17 mouse cellular contexts compared by ENCODE assay signal in the genomic region with DNA sequence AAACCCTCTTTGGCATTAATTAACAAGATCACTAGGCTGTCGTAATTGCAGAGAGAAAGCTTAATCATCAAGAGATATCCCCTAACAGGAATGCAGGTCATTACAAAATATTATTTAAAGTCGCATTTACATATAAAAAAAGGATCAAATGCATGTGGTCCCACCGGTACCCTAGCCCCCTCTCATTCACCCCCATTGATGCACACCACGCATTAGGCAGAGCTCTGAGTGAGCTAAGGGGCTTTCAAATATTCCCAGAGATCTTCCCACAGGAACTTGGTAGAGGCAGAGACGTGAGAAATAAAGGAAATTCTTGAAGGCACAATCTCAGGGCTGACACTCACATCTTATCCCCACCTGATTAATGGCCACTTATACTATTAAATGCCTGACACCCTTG.
"Had no signal": no experiment of that assay in that cellular context is flagged by ENCODE, and none has a peak within 500 bp of the region (broad histone marks: within the 10 kb centered on the region; RNA-seq: fewer than 3 reads in every experiment).

No protein-coding gene starts in this region.

- H3K4me2 ChIP-seq: liver, embryonic 15.5 days; lung, embryonic 15.5 days; midbrain, embryonic 13.5 days; neural tube, embryonic 12.5 days; stomach, embryonic 15.5 days had no signal

- H3K36me3 ChIP-seq: liver, embryonic 15.5 days; lung, embryonic 15.5 days; midbrain, embryonic 13.5 days; neural tube, embryonic 12.5 days; stomach, embryonic 15.5 days had no signal

- H3K27me3 ChIP-seq: liver, embryonic 15.5 days; megakaryocyte, embryonic 14.5 days; midbrain, embryonic 13.5 days; neural tube, embryonic 12.5 days; stomach, embryonic 15.5 days had no signal

- H3K9ac ChIP-seq: liver, embryonic 15.5 days; liver, postnatal 0 days; lung, embryonic 15.5 days; midbrain, embryonic 13.5 days; neural tube, embryonic 12.5 days; stomach, embryonic 15.5 days had no signal

- H3K27ac ChIP-seq: liver, embryonic 15.5 days; lung, embryonic 15.5 days; macrophage; midbrain, embryonic 13.5 days; neural tube, embryonic 12.5 days; stomach, embryonic 15.5 days; stomach, postnatal 0 days had no signal

- DNase-seq: liver, postnatal 0 days; lung, adult 2 months; lung, postnatal 14 days; lung, postnatal 36 days; right cerebral cortex, postnatal 14 days; thymus, adult 2 months; thymus, postnatal 25 days; thymus, postnatal 4 days had no signal

- H3K4me1 ChIP-seq: liver, embryonic 15.5 days; lung, embryonic 15.5 days; megakaryocyte, embryonic 14.5 days; stomach, embryonic 15.5 days had no signal

- H3K4me3 ChIP-seq: liver, embryonic 15.5 days; lung, embryonic 15.5 days; megakaryocyte, embryonic 14.5 days; midbrain, embryonic 13.5 days; neural tube, embryonic 12.5 days; stomach, embryonic 15.5 days had no signal

- ATAC-seq: liver, postnatal 0 days; lung, postnatal 0 days; midbrain, embryonic 13.5 days had no signal

- H3K9me3 ChIP-seq: liver, embryonic 15.5 days; lung, embryonic 15.5 days; midbrain, embryonic 13.5 days; neural tube, embryonic 12.5 days; stomach, embryonic 15.5 days had no signal
